Mouse (Mus musculus) liver, embryonic 14.5 days (tissue): ENCODE measurements around the gene Gm9945. TPM values are rescaled to one million over a fixed set of nuclear protein-coding genes. Genes with fewer than 3 reads are reported as not detected.
A peak's percentile ranks its signal among the peaks of the same experiment; 100 is the strongest.

Experiments
- ATAC-seq: fragments of 200-750 bp; cut with Nextera tagmentation; 2 replicates; pipeline ENCODE4 v1.8.0; 2017; ENCODE audit warnings: moderate number of reproducible peaks, mild to moderate bottlenecking, moderate library complexity; ENCODE audit not compliant: insufficient read depth
- DNase-seq, 3 experiments: peaks; one replicate each; pipeline ENCODE4 v3.0.0-alpha.2; 2012 to 2013; ENCODE audit warnings: low read depth in 3 of 3, low spot score in 3 of 3
- H3K27ac ChIP-seq: fragments of 300-500 bp; sonication (generic); 2 replicates; pipeline ENCODE4 v1.5.1; 2014; ENCODE audit warnings: moderate library complexity, mild to moderate bottlenecking, control low read depth, inconsistent platforms
- H3K27me3 ChIP-seq: fragments of 300-500 bp; sonication (generic); 2 replicates; pipeline ENCODE4 v1.6.1; 2014; ENCODE audit warnings: mild to moderate bottlenecking, low read length, moderate library complexity; ENCODE audit not compliant: control insufficient read depth, insufficient read depth
- H3K36me3 ChIP-seq: fragments of 300-500 bp; sonication (generic); replicated peaks from 2 replicates; pipeline ENCODE4 v1.6.1; 2014; ENCODE audit warnings: low read depth; ENCODE audit not compliant: control insufficient read depth, insufficient read depth
- H3K4me1 ChIP-seq, 2 experiments: fragments of 200-500 bp in 1 of 2; fragments of 300-500 bp in 1 of 2; sonication (generic) in 1 of 2; replicated peaks; 2 replicates each; pipeline ENCODE4 v1.6.1; 2012 to 2014; ENCODE audit warnings: antibody characterized with exemption in 1 of 2, inconsistent platforms in 1 of 2, low read length in 1 of 2; ENCODE audit not compliant: control insufficient read depth in 2 of 2, insufficient read depth in 2 of 2
- H3K4me2 ChIP-seq: fragments of 300-500 bp; sonication (generic); 2 replicates; pipeline ENCODE4 v1.6.1; 2014; ENCODE audit warnings: low read depth, mild to moderate bottlenecking, control low read depth, moderate library complexity
- H3K4me3 ChIP-seq, 2 experiments: fragments of 200-500 bp in 1 of 2; fragments of 300-500 bp in 1 of 2; sonication (generic) in 1 of 2; 2 replicates each; pipeline ENCODE4 v1.5.1; 2012 to 2014; ENCODE audit warnings: low read depth in 2 of 2, low read length in 2 of 2, mild to moderate bottlenecking in 2 of 2, control low read depth in 1 of 2, inconsistent platforms in 1 of 2, moderate library complexity in 1 of 2; ENCODE audit not compliant: insufficient read depth in 1 of 2
- H3K9ac ChIP-seq: fragments of 300-500 bp; sonication (generic); replicated peaks from 2 replicates; pipeline ENCODE4 v1.6.1; 2014; ENCODE audit warnings: mild to moderate bottlenecking, control low read depth, moderate library complexity
- H3K9me3 ChIP-seq: fragments of 300-500 bp; sonication (generic); 2 replicates; pipeline ENCODE4 v1.6.1; 2016; ENCODE audit warnings: low read length, mixed read lengths; ENCODE audit not compliant: control insufficient read depth
- CTCF ChIP-seq: IDR thresholded peaks from 2 replicates; pipeline ENCODE4 v1.5.1; 2016; ENCODE audit warnings: antibody characterized with exemption, low read depth, control low read depth
- EP300 ChIP-seq: IDR thresholded peaks from 2 replicates; pipeline ENCODE4 v1.6.1; 2016; ENCODE audit warnings: antibody characterized with exemption, low read depth
- WGBS: fragments of 180-500 bp; shearing (Covaris S2); extraction: QIAGEN DNeasy Blood & Tissue Kit; methylation state at CpG from one replicate; pipeline ENCODE4 v1.1.7; 2014; ENCODE audit not compliant: insufficient replicate concordance; 5-methylcytosine and 5-hydroxymethylcytosine counted together
- polyA plus RNA-seq, 2 experiments: library from polyadenylated mRNA; depleted of rRNA in 1 of 2; stranded (reverse) in 1 of 2; unstranded in 1 of 2; fragments of >200 nt; fragmentation: Nextera tagmentation in 1 of 2; extraction: Ambion mirVana in 1 of 2; gene quantifications; 2 replicates each; pipeline versions ENCODE4 v1.2.1 to v1.2.3; 2012 to 2014

Gene Gm9945
- polyA plus RNA-seq, 2 experiments = 0.27 to 0.46 TPM

DNA sequence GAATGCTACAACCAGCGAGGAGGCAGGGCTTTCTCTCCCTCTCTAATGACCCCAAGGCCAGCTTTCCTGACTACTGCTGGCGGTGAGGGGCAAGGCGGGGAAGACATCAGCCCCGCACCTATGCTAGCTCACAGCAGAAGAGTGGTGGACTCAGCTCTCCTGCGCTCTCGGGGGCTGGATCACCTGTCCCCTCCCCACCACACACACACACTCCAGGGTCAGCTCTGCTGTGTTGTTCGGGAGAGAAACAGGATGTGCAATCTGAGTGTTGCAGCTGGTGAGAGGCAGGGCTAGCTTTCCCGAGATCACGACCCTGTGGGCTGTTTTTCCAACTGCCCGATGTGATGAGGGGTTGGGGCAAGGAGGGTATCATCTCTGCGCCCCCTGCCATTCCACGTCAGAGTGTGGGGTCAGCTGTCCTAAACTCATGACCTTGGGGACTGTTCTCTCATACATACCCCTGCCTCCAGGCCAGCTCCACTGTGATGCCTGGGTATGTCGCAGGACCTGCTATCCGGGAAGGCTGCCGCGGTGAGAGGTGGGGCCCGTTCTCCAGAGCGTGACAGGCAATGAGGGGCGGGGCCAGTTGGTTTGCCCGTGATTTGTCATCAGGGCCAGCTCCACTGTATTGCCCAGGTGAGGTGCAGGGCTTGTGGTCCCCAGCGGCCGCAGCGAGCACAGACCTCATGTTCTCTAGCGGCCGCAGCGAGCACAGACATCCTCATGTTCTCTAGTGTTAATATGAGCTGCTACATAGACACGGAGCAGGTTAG is 7.0 kb downstream of the Gm9945 start:
- DNase-seq (no peak), ATAC-seq (no peak)
- no peaks in the 10 kb centered on the region for H3K36me3 ChIP-seq
- no peak overlapping the region for H3K27ac ChIP-seq
- H3K4me3 ChIP-seq = no peak overlapping the region
- H3K27me3 ChIP-seq = peaks cover 14% of the 10 kb centered on the region
- TF ChIP-seq CTCF (no peak), EP300 (no peak)
- H3K9me3 ChIP-seq = no peaks in the 10 kb centered on the region; the same call in 1 of the 2 replicates
- H3K9ac ChIP-seq = no peak overlapping the region
- WGBS = 9% methylated on average over 27 of the region's 27 CpGs
- H3K4me1 ChIP-seq = peaks cover 27 to 28% of the 10 kb centered on the region in 2 experiments
- peak overlapping the region; percentile 30 for H3K4me2 ChIP-seq

DNA sequence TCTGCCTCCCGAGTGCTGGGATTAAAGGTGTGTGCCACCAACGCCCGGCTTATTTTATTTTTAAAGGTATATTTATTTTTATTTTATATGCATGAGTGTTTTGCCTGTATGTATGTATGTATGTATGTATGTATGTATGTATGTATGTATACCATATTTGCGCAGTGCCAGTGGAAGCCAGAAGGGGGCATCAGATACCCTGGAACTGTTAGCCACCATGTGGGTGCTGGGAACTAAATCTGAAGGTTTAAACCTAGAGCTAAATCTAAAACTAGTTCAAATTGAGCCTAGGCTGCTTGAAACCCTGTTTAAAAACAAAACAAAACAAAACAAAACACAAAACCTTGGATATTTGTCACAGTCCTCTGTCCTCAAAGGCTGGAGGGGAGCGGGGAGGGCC is 9.0 kb downstream of the Gm9945 start:
- Histone ChIP-seq H3K27me3 (peaks cover 14% of the 10 kb centered on the region), H3K9me3 (no peaks in the 10 kb centered on the region; the same call in 1 of the 2 replicates), H3K9ac (no peak overlapping the region), H3K4me2 (no peak overlapping the region), H3K27ac (no peak overlapping the region), H3K4me1 (peaks cover 11 to 12% of the 10 kb centered on the region in 2 experiments), H3K36me3 (no peaks in the 10 kb centered on the region), H3K4me3 (no peak overlapping the region)
- WGBS = 82% methylated on average over 5 of the region's 5 CpGs
- no peak for DNase-seq
- ATAC-seq = no peak
- TF ChIP-seq EP300 = no peak
- peak; percentile 49 for TF ChIP-seq CTCF

DNA sequence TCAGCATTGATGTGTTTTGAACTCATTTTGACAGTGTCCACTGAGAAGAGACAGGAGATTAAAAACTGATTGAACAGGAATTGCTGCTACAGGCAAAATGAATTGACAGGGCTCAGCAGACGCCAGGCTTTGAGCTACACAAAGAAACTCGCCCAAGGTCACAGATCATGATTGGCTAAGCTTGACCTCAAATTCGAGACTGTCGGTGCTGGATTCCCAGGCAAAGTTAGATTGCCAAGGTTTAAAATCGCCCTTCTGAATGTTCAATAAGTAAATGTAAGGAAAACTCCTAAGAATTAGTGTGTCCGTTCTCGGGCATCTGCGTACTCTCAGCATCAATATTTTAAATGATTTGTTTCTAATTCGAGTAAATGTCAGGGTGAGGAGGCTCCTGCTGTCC is 9.5 kb downstream of the Gm9945 start:
- Histone ChIP-seq H3K9ac (no peak overlapping the region), H3K36me3 (no peaks in the 10 kb centered on the region), H3K27me3 (peaks cover 14% of the 10 kb centered on the region), H3K9me3 (no peaks in the 10 kb centered on the region; the same call in 1 of the 2 replicates), H3K4me1 (peaks cover 7 to 8% of the 10 kb centered on the region in 2 experiments), H3K27ac (no peak overlapping the region), H3K4me2 (no peak overlapping the region), H3K4me3 (no peak overlapping the region)
- ATAC-seq (no peak), DNase-seq (no peak)
- WGBS = 75% methylated on average over 9 of the region's 9 CpGs
- no peak for TF ChIP-seq CTCF
- TF ChIP-seq EP300 = no peak

DNA sequence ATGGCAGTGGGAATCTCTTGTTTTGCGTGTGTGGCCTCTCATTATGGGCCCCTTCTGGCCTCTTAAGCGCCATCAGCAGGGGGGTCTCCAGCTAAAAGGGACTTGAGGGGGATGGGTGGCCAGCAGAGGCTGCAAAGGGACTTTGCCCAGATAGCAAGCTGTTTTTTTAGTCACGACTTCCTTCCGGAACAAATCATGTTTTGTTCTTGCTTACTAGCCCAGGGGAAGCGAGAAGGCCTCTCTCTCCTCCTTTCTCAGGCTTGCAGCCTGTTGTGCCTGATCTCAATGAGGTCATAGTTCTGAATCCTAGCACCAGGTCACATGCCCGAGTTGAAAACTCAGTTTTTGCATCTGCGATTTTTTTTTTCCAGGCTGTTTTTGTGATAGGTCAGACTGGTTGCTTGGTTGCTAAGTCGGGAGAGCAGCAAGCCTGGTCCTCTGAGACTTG is 12.0 kb downstream of the Gm9945 start:
- H3K4me3 ChIP-seq = no peak overlapping the region
- WGBS = 18% methylated on average over 8 of the region's 8 CpGs
- no peak overlapping the region for H3K9ac ChIP-seq
- H3K36me3 ChIP-seq = no peaks in the 10 kb centered on the region
- H3K27me3 ChIP-seq = peaks cover 9% of the 10 kb centered on the region
- DNase-seq (no peak), ATAC-seq (no peak)
- TF ChIP-seq EP300 (no peak), CTCF (no peak)
- no peak overlapping the region for H3K4me2 ChIP-seq
- no peak overlapping the region for H3K27ac ChIP-seq
- H3K4me1 ChIP-seq = peaks cover 2 to 6% of the 10 kb centered on the region in 2 experiments; a peak in 3 of 4 replicates
- no peaks in the 10 kb centered on the region; the same call in 1 of the 2 replicates for H3K9me3 ChIP-seq

DNA sequence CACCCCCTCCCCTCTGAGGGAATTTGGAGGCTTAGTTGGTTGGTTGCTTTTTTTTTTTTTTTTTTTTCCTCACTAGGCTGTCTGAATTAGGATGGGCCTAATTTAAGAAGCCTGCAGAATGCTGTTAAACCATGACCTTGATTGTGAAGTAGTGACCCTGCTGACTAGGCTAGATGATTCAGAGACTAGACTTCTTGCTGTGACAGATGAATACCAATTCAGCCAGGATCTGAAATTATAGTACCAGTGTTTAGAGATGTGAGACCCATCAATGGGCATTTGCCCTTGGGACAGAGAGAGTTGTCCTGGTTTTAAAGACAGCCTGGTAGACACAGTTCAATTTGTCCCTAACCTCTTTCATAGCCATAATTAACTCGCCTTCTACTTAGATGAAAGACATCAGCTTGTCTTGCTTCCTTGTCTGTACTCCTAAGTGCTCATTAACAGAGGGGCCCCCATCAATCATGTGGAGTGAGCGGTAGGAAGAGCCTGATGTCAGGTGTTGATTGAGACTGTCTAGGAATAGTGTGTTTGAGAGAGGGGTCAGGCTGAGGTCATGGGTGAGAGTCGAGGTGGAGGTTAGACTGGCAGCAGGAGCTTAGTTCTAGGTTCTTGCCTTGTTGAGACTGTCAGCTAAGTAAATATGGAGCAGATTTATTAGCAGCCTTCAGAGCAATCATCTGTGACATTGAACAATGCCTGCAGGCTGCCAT is 13.4 kb downstream of the Gm9945 start:
- no peaks in the 10 kb centered on the region; the same call in 1 of the 2 replicates for H3K9me3 ChIP-seq
- ATAC-seq (no peak), DNase-seq (no peak)
- no peak for TF ChIP-seq EP300
- no peak for TF ChIP-seq CTCF
- H3K4me2 ChIP-seq = no peak overlapping the region
- no peaks in the 10 kb centered on the region for H3K27me3 ChIP-seq
- H3K27ac ChIP-seq = no peak overlapping the region
- H3K4me3 ChIP-seq = no peak overlapping the region
- H3K4me1 ChIP-seq = peaks cover 2 to 5% of the 10 kb centered on the region in 2 experiments; a peak in 2 of 4 replicates
- H3K9ac ChIP-seq = no peak overlapping the region
- no peaks in the 10 kb centered on the region for H3K36me3 ChIP-seq
- WGBS = 50% methylated on average over 3 of the region's 3 CpGs
